Mouse (Mus musculus): ENCODE data around the gene Antxr1.
A peak's percentile ranks its signal among the peaks of the same experiment; 100 is the strongest.

Antxr1 gene

GRCm38 (mm10) chr6:87183159-87183558 lies 152.5 kb downstream of the Antxr1 start:
- DNase-seq: no peak

DNA sequence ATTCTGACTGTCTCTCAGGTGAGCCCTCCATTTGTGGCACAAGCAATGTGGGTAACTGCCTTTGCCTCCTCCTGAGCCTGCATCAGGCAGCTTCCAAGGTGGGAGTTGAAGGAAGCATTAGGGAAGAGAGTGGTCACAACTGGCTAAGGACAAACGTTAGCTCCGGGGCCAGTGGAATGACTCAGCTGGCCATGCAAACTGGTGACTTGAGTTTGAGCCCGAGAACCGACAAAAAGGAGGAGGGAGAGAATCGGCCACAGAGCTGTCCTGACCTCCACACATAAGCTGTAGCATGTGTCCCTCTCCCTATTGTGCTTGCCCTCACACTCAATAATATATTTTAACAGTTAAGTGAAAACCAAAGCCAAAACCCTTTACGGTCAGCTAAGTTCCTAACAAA lies 152.9 kb downstream of the Antxr1 start:
- no peak for DNase-seq

DNA sequence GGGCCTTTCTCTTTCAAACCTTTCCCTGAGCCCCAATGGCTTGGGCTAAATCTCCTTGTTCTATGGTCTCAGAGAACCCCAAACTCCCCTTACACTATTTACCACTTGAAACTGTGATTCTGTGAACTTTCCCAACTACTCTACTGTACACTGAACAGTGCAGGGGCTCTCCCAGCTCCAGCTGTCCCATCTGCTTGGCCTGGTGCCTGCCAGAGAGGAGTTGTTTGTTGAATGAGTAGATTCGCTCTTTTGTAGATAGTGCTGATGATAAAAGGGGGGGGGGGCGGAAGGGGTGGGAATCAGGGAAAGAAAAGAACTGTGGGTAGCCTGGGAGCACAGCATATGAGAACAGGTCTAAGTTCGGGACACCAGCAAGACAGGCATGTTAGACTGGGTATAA lies 164.2 kb downstream of the Antxr1 start:
- DNase-seq: no peak

DNA sequence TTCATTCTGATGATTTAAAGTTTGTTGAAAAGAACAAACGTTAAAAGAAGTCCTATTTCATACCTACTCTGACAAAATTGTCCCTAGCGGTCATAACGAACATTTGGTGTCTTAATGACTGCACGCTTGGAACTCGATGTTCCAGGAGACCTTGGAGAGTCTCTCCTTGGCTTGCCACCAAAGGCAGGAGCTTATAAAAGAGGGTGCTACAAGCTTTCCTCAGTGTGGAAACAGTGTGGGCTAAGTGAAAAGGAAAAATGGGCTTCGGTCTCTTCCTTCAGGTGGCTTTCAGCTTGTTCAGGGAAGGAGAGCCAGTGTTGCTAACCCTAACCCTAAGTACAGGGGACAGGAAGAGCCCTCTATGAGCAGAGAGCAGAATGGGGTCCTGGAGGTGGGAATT lies 164.7 kb downstream of the Antxr1 start:
- no peak for DNase-seq

- DNase-seq: no peak
Measured at GRCm38 (mm10) chr6:87170277-87170676, 165.3 kb downstream of the Antxr1 start.

DNA sequence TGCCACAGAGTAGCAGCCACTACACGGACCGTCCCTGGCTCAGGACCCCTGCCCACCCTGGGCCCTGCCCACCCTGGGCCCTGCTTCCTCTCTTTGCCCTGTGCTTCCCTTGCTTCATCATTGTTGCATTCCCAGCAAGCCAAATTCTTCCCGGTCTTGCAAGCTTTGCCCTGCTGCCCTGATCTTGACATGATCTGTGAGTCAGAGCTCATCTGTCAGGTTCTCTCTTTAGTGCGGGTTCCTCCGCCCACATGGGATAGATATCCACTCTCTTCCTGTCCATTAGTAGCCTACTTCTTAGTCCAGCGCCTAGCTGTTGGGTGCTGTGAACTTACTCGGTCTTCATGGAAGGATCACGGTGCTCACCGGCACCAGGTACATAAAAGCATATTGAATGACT lies 167.6 kb downstream of the Antxr1 start:
- no peak for DNase-seq

GRCm38 (mm10) chr6:87166673-87167305 lies 168.8 kb downstream of the Antxr1 start:
- no peak for DNase-seq

DNA sequence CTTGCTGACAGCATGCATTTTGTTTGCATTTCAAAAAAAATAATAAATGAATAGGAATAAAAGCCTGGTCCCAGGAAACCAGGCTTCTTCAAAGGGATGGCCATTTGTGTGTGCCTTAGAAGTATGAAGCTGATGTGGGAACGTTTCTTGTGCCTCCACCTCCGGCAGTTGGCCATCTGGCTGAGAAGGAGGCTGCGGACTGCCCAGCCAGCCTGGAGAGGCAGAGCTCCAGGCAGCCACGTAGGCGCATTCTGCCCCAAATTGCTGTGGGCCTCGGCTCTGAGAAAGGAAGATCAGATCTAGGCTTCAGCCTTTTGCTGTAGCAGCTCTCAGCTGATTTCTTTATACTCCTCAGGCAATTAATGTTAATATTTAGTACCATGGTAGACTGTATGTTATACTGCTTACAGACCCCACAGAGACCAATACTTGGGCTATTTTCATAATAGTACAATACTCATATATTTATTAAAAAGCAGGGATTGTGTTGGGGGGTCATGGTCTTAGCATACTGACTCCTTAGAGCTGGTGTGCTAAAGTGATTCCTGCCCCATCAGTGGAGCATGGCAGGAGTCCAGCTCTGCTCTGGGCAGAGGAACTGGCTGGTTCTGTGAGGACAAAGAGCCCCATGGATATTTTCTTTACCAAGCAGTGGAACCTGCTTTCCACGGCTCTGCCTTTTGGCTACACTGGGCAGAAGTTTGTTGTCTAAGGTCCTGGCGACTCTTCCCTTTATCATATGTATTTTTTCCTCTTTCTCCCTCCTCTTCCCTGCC lies 169.9 kb downstream of the Antxr1 start:
- DNase-seq: peak; percentile 8

- no peak for DNase-seq
Measured at GRCm38 (mm10) chr6:87161391-87162263, 174.0 kb downstream of the Antxr1 start.

DNA sequence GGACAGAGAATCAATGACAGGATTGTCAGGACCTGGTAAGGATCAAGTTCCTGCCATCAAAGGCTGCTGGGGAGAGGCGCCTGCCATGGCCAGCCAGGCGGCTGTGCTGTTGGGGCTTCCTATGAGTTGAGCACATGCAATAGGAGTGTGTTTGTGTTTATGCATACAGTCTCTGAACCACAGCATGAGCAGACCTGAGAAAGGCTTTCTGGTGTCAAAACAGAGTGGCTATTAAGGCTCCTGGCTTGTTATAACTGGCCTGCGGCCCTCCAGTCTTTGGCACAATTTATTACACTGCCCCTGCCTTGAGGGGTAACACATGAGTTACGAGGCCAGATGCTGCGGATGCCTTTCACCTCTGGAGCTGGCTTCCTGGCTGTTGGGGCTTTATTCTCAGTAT lies 175.4 kb downstream of the Antxr1 start:
- DNase-seq: no peak

GRCm38 (mm10) chr6:87158062-87158623 lies 177.5 kb downstream of the Antxr1 start:
- no peak for DNase-seq

DNA sequence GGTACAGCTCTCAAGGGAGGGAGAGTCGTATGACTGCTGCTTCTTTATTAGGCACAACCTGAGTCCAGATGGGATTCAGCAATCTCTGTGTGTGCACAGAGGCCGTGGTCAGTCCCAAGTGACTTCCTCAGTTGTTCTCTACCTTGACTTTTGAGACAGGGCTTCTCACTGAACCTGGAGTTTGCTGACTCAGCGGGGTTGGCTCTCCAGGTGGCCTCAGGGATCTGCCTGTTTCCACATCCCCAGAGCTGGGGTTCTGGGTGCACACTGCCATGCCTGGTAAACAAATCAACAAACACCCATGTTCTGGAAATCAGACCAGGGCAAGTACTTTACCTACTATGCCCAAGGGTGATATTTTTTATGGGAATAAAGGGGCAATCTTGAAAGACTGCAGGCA lies 181.8 kb downstream of the Antxr1 start:
- no peak for DNase-seq

DNA sequence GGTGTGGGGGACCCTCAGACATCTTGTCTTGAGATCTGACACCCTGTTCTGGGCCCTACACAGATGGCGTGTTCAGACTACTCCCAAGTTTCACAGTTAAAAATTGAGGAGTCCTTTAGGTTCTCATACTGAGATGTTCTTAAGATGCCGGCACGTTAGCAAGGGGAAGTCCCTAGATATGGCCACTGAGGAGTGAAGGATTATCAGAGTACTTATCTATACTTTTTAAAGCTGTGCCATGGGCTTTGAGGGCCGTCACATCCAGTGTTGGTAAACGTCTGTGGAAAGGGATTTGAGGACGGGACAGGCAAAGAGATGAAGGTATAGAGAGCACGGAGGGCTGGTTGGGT lies 182.4 kb downstream of the Antxr1 start:
- DNase-seq: no peak

DNA sequence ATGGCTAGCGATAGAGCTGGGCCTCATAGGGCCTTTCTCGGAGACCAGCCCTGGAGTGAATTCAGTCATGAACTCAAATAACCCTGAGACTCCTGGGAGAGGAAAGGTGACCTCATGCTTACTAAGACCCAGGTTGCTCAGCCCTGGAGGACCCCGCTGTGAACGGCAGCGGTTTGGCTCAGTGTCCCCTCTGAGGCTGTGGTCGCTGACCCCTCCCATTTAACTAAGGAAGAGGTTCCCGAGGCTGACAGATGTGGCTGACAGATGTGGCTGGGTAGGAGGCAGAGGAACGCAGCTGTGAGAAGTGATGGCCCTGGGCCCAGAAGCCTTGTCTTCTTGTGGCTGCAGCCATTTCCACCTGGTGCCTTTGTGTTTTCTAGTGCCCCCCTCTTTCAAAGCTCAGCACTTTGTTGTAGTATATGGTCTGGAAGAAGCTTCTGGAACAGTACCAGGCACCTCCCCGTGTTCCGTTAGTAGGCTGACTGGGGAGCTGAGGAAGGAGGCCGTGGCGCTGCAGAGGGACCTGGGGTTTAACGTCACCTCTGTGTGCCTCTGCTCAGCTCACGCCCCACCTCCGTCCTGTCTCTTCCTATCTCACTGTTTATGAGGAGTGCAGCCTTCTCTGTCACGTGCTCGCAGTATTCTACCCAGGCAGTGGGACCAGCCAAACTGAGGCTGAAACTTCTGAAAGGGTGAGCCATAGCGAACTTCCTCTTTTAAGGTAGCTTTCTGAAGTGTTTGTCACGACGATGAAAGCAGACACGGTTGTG lies 183.0 kb downstream of the Antxr1 start:
- DNase-seq: no peak

GRCm38 (mm10) chr6:87151427-87151826 lies 184.2 kb downstream of the Antxr1 start:
- no peak for DNase-seq

DNA sequence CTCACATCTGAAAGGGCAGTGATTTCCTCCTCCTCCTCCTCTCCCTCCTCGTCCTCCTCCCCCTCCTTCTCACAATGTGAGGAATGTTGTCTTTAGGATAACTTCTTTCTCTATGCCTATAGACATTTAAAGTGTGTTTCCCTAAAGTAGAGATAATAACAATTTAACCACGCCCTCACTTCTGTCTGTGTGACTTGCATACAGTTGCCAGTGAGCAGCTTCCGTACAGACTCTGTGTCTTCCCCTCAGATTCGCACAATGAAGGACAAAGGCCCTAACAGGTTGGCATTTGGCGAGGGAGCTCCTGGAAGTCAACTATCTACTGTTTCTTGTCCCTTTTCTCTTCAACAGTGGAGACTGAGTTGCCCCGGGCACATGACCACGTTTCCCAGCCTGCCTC lies 185.2 kb downstream of the Antxr1 start:
- DNase-seq: no peak

- no peak for DNase-seq
Measured at GRCm38 (mm10) chr6:87147921-87148320, 187.7 kb downstream of the Antxr1 start.

DNA sequence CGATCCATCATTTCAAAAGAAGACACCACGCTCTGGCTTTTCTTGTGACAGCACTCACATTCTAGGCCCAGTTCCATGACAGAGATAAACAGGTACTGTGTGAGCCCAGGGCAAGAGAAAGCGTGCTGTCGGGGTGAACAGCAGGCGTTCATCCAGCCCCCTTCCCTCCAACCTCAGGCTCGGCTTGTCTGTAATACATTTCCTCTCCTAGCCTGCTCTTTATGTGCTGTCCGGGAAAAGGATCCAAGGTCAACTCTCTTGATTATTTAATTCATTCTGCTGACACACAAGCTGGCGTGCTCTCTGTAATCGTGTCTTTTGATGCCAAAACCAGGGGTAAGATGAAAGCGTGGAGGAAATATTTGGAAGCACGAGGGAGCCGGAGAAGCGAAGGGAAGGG lies 192.0 kb downstream of the Antxr1 start:
- DNase-seq: no peak

DNA sequence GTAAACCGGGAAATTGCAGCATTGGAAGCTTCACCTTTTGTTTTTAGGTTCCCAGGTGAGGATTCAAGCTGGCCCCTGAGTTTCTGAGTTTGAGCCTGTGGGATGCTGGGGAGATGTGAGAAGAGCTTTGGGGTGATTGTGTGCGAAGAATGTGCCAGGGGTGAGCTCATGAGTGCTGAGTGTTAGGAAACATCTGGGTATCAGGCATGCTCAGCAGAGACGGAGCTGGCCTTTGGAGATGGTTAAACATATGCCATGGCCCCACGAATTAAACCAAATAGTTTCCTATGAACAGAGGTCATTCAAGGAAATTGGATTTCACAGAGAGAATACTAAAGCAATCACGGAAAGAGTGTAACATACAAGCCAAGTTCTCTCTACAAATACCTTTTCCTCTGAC lies 193.4 kb downstream of the Antxr1 start:
- DNase-seq: no peak

GRCm38 (mm10) chr6:87139796-87140553 lies 195.6 kb downstream of the Antxr1 start:
- DNase-seq: no peak

- DNase-seq: no peak
Measured at GRCm38 (mm10) chr6:87138479-87138878, 197.1 kb downstream of the Antxr1 start.

DNA sequence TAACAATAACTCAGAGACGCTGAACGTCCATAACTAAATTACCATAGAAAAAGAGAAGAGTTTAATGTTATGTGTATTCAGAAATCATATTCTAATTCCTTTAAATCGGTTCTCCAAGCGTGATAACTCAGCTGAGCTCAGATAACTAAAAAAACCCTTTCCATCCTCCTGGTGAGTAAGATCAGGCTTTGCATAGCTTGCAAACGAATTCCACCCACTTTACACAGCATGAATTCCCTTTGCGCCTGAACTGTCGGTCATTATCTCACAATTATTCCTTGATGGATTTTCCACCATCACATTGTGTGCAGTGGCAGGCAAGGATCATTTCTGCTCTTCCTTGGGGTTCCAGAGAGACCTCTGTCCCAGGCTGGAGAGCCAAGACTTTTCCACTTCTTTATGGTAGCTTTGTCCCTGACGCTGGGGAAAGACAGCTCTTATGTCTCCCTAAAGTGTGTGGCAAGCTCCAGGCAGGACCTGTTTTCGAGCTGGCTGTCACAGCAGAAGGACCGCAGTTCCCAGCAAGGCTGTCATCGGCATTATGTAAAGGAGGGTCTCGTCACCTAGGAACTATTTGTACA lies 201.6 kb downstream of the Antxr1 start:
- no peak for DNase-seq

All from cerebellum, adult 9-11 months (tissue).